Mouse (Mus musculus) midbrain, embryonic 14.5 days (tissue): ENCODE measurements at regions not wholly inside any gene's neighbourhood (a gene's known extent, or its start where the extent isn't known, plus 50 kb on each side); places are given as distances from the start of the nearest gene placed in this dataset.
A peak's percentile ranks its signal among the peaks of the same experiment; 100 is the strongest.
"Not testable (repeated sequence)": the region's sequence is repeated elsewhere in the genome, so short reads cannot be mapped to it uniquely, and the experiment has no call there.

Source experiments
- ATAC-seq: fragments of 200-750 bp; cut with Nextera tagmentation; 2 replicates; pipeline ENCODE4 v1.8.0; 2017; ENCODE audit warnings: moderate number of reproducible peaks, moderate library complexity; ENCODE audit not compliant: low FRiP score, low TSS enrichment
- DNase-seq: peaks from one replicate; pipeline ENCODE4 v3.0.0-alpha.2; 2015
- H3K27ac ChIP-seq: fragments of 300-500 bp; sonication (generic); replicated peaks from 2 replicates; pipeline ENCODE4 v1.5.1; 2014; ENCODE audit warnings: mild to moderate bottlenecking, low read depth, low read length, moderate library complexity
- H3K27me3 ChIP-seq: fragments of 300-500 bp; sonication (generic); 2 replicates; pipeline ENCODE4 v1.6.1; 2014; ENCODE audit warnings: low read length, control low read depth, mixed read lengths; ENCODE audit not compliant: control insufficient read depth, insufficient read depth
- H3K36me3 ChIP-seq: fragments of 300-500 bp; sonication (generic); 2 replicates; pipeline ENCODE4 v1.6.1; 2014; ENCODE audit warnings: low read length, control low read depth; ENCODE audit not compliant: control insufficient read depth, insufficient read depth
- H3K4me1 ChIP-seq: fragments of 300-500 bp; sonication (generic); 2 replicates; pipeline ENCODE4 v1.6.1; 2014; ENCODE audit warnings: mild to moderate bottlenecking, antibody characterized with exemption, low read length, control low read depth; ENCODE audit not compliant: control insufficient read depth, insufficient read depth
- H3K4me2 ChIP-seq: fragments of 300-500 bp; sonication (generic); 2 replicates; pipeline ENCODE4 v1.6.1; 2014; ENCODE audit warnings: mild to moderate bottlenecking, low read length, moderate library complexity
- H3K4me3 ChIP-seq: fragments of 300-500 bp; sonication (generic); replicated peaks from 2 replicates; pipeline ENCODE4 v1.5.1; 2014; ENCODE audit warnings: low read depth, low read length
- H3K9ac ChIP-seq: fragments of 300-500 bp; sonication (generic); replicated peaks from 2 replicates; pipeline ENCODE4 v1.6.1; 2014; ENCODE audit warnings: mild to moderate bottlenecking, low read length, moderate library complexity
- H3K9me3 ChIP-seq: fragments of 300-500 bp; sonication (generic); 2 replicates; pipeline ENCODE4 v1.6.1; 2016; ENCODE audit warnings: low read length, control low read depth, mixed read lengths; ENCODE audit not compliant: control insufficient read depth
- WGBS: fragments of 180-500 bp; shearing (Covaris S2); extraction: QIAGEN DNeasy Blood & Tissue Kit; methylation state at CpG from one replicate; pipeline ENCODE4 v1.1.7; 2014; 5-methylcytosine and 5-hydroxymethylcytosine counted together

GRCm38 (mm10) chr11:56505068-56505467, 464.3 kb upstream of the Nmur2 start:
- no peak overlapping the region for H3K4me2 ChIP-seq
- no peak overlapping the region for H3K27ac ChIP-seq
- 68% methylated on average over 4 of the region's 4 CpGs for WGBS
- no peak for ATAC-seq
- no peak overlapping the region for H3K4me3 ChIP-seq
- DNase-seq = no peak
- H3K27me3 ChIP-seq = no peaks in the 10 kb centered on the region
- no peaks in the 10 kb centered on the region for H3K4me1 ChIP-seq
- H3K9ac ChIP-seq = no peak overlapping the region
- no peaks in the 10 kb centered on the region for H3K36me3 ChIP-seq
- H3K9me3 ChIP-seq = no peaks in the 10 kb centered on the region

- Histone ChIP-seq H3K4me2 (no peak overlapping the region), H3K9ac (no peak overlapping the region), H3K27me3 (no peaks in the 10 kb centered on the region), H3K36me3 (no peaks in the 10 kb centered on the region), H3K4me3 (no peak overlapping the region), H3K4me1 (peaks cover 5% of the 10 kb centered on the region; the same call in 1 of the 2 replicates), H3K27ac (no peak overlapping the region), H3K9me3 (no peaks in the 10 kb centered on the region)
- DNase-seq (no peak), ATAC-seq (no peak)
- WGBS = 81% methylated on average over 2 of the region's 2 CpGs
Measured at GRCm38 (mm10) chr11:56514941-56515340, 474.1 kb upstream of the Nmur2 start.

DNA sequence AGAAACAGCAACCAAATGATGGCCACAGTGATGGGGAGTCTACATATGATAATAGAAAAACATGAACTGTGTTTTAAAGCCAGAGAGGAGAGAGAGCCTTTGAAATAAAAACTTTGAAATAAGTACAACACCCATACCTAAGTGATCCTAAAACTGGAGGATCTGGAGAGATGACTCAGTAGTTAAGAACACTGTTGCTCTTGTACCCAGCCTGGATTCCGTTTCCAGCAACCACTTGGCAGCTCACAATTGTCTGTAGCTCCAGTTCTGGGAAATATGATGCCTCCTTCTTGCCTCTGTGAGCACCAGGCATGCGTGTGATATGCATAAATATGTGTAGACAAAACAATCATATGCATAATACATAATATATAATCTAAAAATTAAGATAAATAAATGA, 477.7 kb upstream of the Nmur2 start:
- no peak overlapping the region for H3K9ac ChIP-seq
- DNase-seq (no peak), ATAC-seq (no peak)
- H3K4me2 ChIP-seq = no peak overlapping the region
- no peak overlapping the region for H3K27ac ChIP-seq
- no peaks in the 10 kb centered on the region for H3K36me3 ChIP-seq
- H3K27me3 ChIP-seq = no peaks in the 10 kb centered on the region
- peaks cover 5% of the 10 kb centered on the region; the same call in 1 of the 2 replicates for H3K4me1 ChIP-seq
- WGBS = 66% methylated on average over 2 of the region's 2 CpGs
- no peaks in the 10 kb centered on the region for H3K9me3 ChIP-seq
- H3K4me3 ChIP-seq = no peak overlapping the region

DNA sequence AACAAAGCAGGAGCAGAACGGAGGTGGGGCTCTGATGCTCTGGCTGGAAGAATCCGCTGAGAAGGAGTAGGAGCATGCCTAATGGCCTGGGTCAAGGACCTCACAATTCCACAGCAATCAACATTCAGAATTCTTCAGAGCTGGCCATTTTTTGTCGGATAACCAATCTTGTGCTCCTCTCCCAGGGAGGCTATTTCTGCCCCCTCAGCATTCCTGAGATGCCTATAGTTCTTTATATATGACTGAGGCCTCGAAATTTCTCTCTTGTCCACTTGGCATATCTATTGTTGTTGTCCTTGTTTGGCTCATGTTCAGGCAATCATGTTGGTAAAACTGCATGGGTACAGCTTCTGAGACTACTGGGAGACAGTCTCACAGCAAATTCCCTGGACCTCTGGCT, 460.5 kb upstream of the Gria1 start:
- no peak overlapping the region for H3K4me2 ChIP-seq
- H3K9me3 ChIP-seq = peaks cover 5% of the 10 kb centered on the region; the same call in 1 of the 2 replicates
- H3K4me1 ChIP-seq = no peaks in the 10 kb centered on the region
- H3K27ac ChIP-seq = no peak overlapping the region
- WGBS = 66% methylated on average over 4 of the region's 4 CpGs
- ATAC-seq (no peak), DNase-seq (no peak)
- no peaks in the 10 kb centered on the region for H3K36me3 ChIP-seq
- no peaks in the 10 kb centered on the region for H3K27me3 ChIP-seq
- H3K9ac ChIP-seq = no peak overlapping the region
- H3K4me3 ChIP-seq = no peak overlapping the region

- Histone ChIP-seq H3K36me3 (no peaks in the 10 kb centered on the region), H3K4me3 (no peak overlapping the region), H3K27me3 (no peaks in the 10 kb centered on the region), H3K4me1 (no peaks in the 10 kb centered on the region), H3K4me2 (no peak overlapping the region), H3K27ac (no peak overlapping the region), H3K9me3 (peaks cover 5% of the 10 kb centered on the region; the same call in 1 of the 2 replicates), H3K9ac (no peak overlapping the region)
- DNase-seq (no peak), ATAC-seq (no peak)
- WGBS = 83% methylated on average over 1 of the region's 1 CpGs
Measured at GRCm38 (mm10) chr11:56556332-56556731, 454.9 kb upstream of the Gria1 start.

GRCm38 (mm10) chr11:56580028-56580427, 431.2 kb upstream of the Gria1 start:
- Histone ChIP-seq H3K4me1 (no peaks in the 10 kb centered on the region), H3K27ac (no peak overlapping the region), H3K4me2 (no peak overlapping the region), H3K9ac (no peak overlapping the region), H3K4me3 (no peak overlapping the region), H3K27me3 (no peaks in the 10 kb centered on the region), H3K36me3 (no peaks in the 10 kb centered on the region), H3K9me3 (no peaks in the 10 kb centered on the region)
- 88% methylated on average over 5 of the region's 5 CpGs for WGBS
- no peak for DNase-seq
- no peak for ATAC-seq

GRCm38 (mm10) chr11:56583054-56583453, 428.1 kb upstream of the Gria1 start:
- WGBS = 79% methylated on average over 3 of the region's 3 CpGs

DNA sequence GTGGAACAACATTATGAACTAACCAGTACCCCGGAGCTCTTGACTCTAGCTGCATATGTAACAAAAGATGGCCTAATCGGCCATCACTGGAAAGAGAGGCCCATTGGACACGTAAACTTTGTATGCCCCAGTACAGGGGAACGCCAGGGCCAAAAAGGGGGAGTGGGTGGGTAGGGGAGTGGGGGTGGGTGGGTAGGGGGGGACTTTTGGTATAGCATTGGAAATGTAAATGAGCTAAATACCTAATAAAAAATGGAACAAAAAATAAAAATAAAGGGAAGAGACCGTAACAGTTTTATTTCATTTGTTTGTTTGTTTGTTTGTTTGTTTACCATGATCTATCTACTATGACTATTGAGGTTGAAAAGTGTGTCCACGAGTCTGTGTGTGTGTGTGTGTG, 417.8 kb upstream of the Gria1 start:
- H3K4me2 ChIP-seq, H3K9ac ChIP-seq, H3K9me3 ChIP-seq, H3K36me3 ChIP-seq, H3K27me3 ChIP-seq, H3K4me3 ChIP-seq, H3K27ac ChIP-seq, H3K4me1 ChIP-seq, DNase-seq: not testable (repeated sequence)
- ATAC-seq = peak; percentile 78
- 81% methylated on average over 2 of the region's 6 CpGs for WGBS

More at GRCm38 (mm10) chr11:56583054-56583453, 428.1 kb upstream of the Gria1 start:
- H3K4me3 ChIP-seq = no peak overlapping the region
- no peak for DNase-seq
- H3K4me2 ChIP-seq = no peak overlapping the region
- H3K9me3 ChIP-seq = no peaks in the 10 kb centered on the region
- no peaks in the 10 kb centered on the region for H3K4me1 ChIP-seq
- H3K9ac ChIP-seq = no peak overlapping the region
- no peak overlapping the region for H3K27ac ChIP-seq
- no peaks in the 10 kb centered on the region for H3K36me3 ChIP-seq
- ATAC-seq = no peak
- H3K27me3 ChIP-seq = no peaks in the 10 kb centered on the region

DNA sequence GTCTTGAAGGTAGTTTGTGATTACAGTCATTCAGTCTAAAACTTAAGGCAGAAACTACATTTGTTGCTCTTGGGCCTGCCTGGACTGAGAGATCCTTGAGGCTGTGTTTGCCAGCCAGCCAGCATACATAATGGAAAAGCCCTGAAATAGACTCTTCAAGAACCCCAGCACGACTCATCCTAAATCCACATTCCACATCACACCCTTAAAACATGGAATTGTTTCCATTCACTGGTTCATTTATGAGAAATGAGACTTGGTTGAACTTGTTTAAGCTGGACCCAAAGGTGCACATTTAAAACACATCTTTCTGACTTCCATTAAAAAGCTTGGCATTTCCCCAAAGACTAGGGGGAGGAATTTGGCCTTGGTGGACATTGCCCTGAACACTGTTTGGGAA, 407.4 kb upstream of the Gria1 start:
- no peak overlapping the region for H3K4me3 ChIP-seq
- ATAC-seq = no peak
- no peaks in the 10 kb centered on the region for H3K36me3 ChIP-seq
- H3K9ac ChIP-seq = no peak overlapping the region
- DNase-seq = no peak
- no peaks in the 10 kb centered on the region for H3K27me3 ChIP-seq
- no peaks in the 10 kb centered on the region for H3K9me3 ChIP-seq
- WGBS = 87% methylated on average over 1 of the region's 1 CpGs
- H3K27ac ChIP-seq = no peak overlapping the region
- H3K4me2 ChIP-seq = no peak overlapping the region
- H3K4me1 ChIP-seq = no peaks in the 10 kb centered on the region
